Mouse (Mus musculus) A20 (cell line): ENCODE measurements at regions not wholly inside any gene's neighbourhood (a gene's known extent, or its start where the extent isn't known, plus 50 kb on each side); places are given as distances from the start of the nearest gene placed in this dataset.

Experiments
- DNase-seq: peaks from one replicate; pipeline ENCODE4 v3.0.0-alpha.2; 2011; ENCODE audit warnings: low read depth, low spot score

- DNase-seq = no peak
These were observed 1242.6 kb upstream of the Lrrc6 start for GRCm38 (mm10) chr15:67743332-67743731.

- DNase-seq = no peak
These were observed 1232.3 kb upstream of the Lrrc6 start for GRCm38 (mm10) chr15:67732988-67733387.

GRCm38 (mm10) chr15:67729492-67729891 is 1228.8 kb upstream of the Lrrc6 start:
- DNase-seq = no peak

GRCm38 (mm10) chr15:67725239-67725638 is 1224.5 kb upstream of the Lrrc6 start:
- no peak for DNase-seq

- DNase-seq = no peak
These were observed 1213.5 kb upstream of the Lrrc6 start for GRCm38 (mm10) chr15:67714203-67714602.

GRCm38 (mm10) chr15:67686140-67686539 is 1185.4 kb upstream of the Lrrc6 start:
- DNase-seq = no peak

- no peak for DNase-seq
These were observed 1172.6 kb upstream of the Lrrc6 start for GRCm38 (mm10) chr15:67673276-67673675.

GRCm38 (mm10) chr15:67636155-67636554 is 1135.4 kb upstream of the Lrrc6 start:
- no peak for DNase-seq

- DNase-seq = no peak
These were observed 1126.1 kb upstream of the Lrrc6 start for GRCm38 (mm10) chr15:67626704-67627287.

- DNase-seq = no peak
These were observed 1111.2 kb upstream of the Lrrc6 start for GRCm38 (mm10) chr15:67611896-67612295.

GRCm38 (mm10) chr15:67598426-67598825 is 1097.7 kb upstream of the Lrrc6 start:
- DNase-seq = no peak

- DNase-seq = no peak
These were observed 1075.9 kb upstream of the Lrrc6 start for GRCm38 (mm10) chr15:67576581-67576980.

GRCm38 (mm10) chr15:67571614-67572013 is 1070.9 kb upstream of the Lrrc6 start:
- no peak for DNase-seq

- no peak for DNase-seq
These were observed 1056.6 kb upstream of the Lrrc6 start for GRCm38 (mm10) chr15:67557304-67557703.

GRCm38 (mm10) chr15:67551911-67552310 is 1051.2 kb upstream of the Lrrc6 start:
- DNase-seq = no peak

- DNase-seq = no peak
These were observed 1046.2 kb upstream of the Lrrc6 start for GRCm38 (mm10) chr15:67546896-67547400.

GRCm38 (mm10) chr15:67545745-67546144 is 1045.0 kb upstream of the Lrrc6 start:
- no peak for DNase-seq

- no peak for DNase-seq
These were observed 1013.0 kb upstream of the Lrrc6 start for GRCm38 (mm10) chr15:67513722-67514121.

GRCm38 (mm10) chr15:67495001-67495658 is 994.4 kb upstream of the Lrrc6 start:
- DNase-seq = no peak

GRCm38 (mm10) chr15:67481733-67482132 is 981.0 kb upstream of the Lrrc6 start:
- DNase-seq = no peak

GRCm38 (mm10) chr15:67474325-67474724 is 973.6 kb upstream of the Lrrc6 start:
- DNase-seq = no peak

GRCm38 (mm10) chr15:67472979-67473378 is 972.3 kb upstream of the Lrrc6 start:
- no peak for DNase-seq

- no peak for DNase-seq
These were observed 970.6 kb upstream of the Lrrc6 start for GRCm38 (mm10) chr15:67471283-67471682.
